Comparison of ENCODE assay signal across 7 mouse cellular contexts in genomic region chr5:109690537-109691201, GRCm38 (mm10). TPM values are rescaled to one million over a fixed set of nuclear protein-coding genes. Genes with fewer than 3 reads are reported as not detected.
DNase-seq lines count a peak whose midpoint lies in the region; ATAC-seq lines count a peak whose summit lies in the region.
"Not testable (repeated sequence)": the region's sequence is repeated elsewhere in the genome, so short reads cannot be mapped to it uniquely, and the experiment has no call there.

Gene 5430403G16Rik (minus strand): TSS chr5:109691041.

- not testable (repeated sequence) for H3K9me3 ChIP-seq in intestine, embryonic 15.5 days; midbrain, embryonic 10.5 days (replicated peaks)

- intact Hi-C loops in gastrocnemius, postnatal 36 days (cut with DNase I) = loop anchor here (10.0 kb wide), 1 partner anchor 64 kb away; the partner anchor contains the start of gene 4930522L14Rik
- intact Hi-C loops in left cerebral cortex, postnatal 25 days (cut with DNase I) = loop anchor here (10.0 kb wide), 1 partner anchor 64 kb away; the partner anchor contains the start of gene 4930522L14Rik

- H3K4me2 ChIP-seq in intestine, embryonic 15.5 days (replicated peaks) = peak within 1 kb of the TSS; percentile 78

- DNase-seq in adrenal gland, adult 18-20 months (ENCODE audit: low spot score in 2 of 2) = peak; percentile 54
- DNase-seq in embryo, embryonic 11.5 days (ENCODE audit: low read depth, low spot score) = peak; percentile 66
- peak; percentile 31 to 40 for DNase-seq in gastrocnemius, postnatal 36 days
- peak; percentile 76 to 87 for DNase-seq in left cerebral cortex, postnatal 25 days (ENCODE audit: low spot score in 2 of 2)
- DNase-seq in midbrain, embryonic 10.5 days (ENCODE audit: low spot score) = peak; percentile 84
- DNase-seq in right cerebral cortex, postnatal 4 days = peak; percentile 57

- ATAC-seq in intestine, embryonic 15.5 days = peak; percentile 98

- peak within 1 kb of the TSS; percentile 68 for H3K9ac ChIP-seq in intestine, embryonic 15.5 days

- WGBS in intestine, embryonic 15.5 days = under 1% methylated on average over 26 of the region's 26 CpGs
- WGBS in midbrain, embryonic 10.5 days = under 1% methylated on average over 24 of the region's 26 CpGs

- H3K27me3 ChIP-seq in intestine, embryonic 15.5 days (replicated peaks); midbrain, embryonic 10.5 days (ENCODE audit: low read depth, poor library complexity, severe bottlenecking): not testable (repeated sequence)

- peak within 1 kb of the TSS; percentile 67 for H3K4me3 ChIP-seq in intestine, embryonic 15.5 days (replicated peaks)
- peak within 1 kb of the TSS; percentile 71 for H3K4me3 ChIP-seq in midbrain, embryonic 10.5 days

- peak within 1 kb of the TSS; percentile 88 for H3K27ac ChIP-seq in intestine, embryonic 15.5 days
- H3K27ac ChIP-seq in midbrain, embryonic 10.5 days (replicated peaks) = peak within 1 kb of the TSS; percentile 88

- not testable (repeated sequence) for H3K4me1 ChIP-seq in intestine, embryonic 15.5 days (replicated peaks); midbrain, embryonic 10.5 days

- H3K36me3 ChIP-seq in intestine, embryonic 15.5 days; midbrain, embryonic 10.5 days: not testable (repeated sequence)

RNA-seq across cellular contexts. Expression of gene 5430403G16Rik, which starts in this region (rescaled TPM):
- total RNA-seq in adrenal gland, adult 18-20 months (2021) = 1 to 10 TPM; 1.2 to 1.5 TPM
- under 1 TPM; 0.27 to 0.43 TPM for total RNA-seq in gastrocnemius, postnatal 36 days (2021)
- polyA plus RNA-seq in intestine, embryonic 15.5 days (2015; fragmentation: Nextera tagmentation; extraction: Ambion mirVana) = 3.1 and 3.3 TPM in 2 replicates
- total RNA-seq in left cerebral cortex, postnatal 25 days (2021) = 1 to 10 TPM; 1.6 to 2.0 TPM
- polyA plus RNA-seq in midbrain, embryonic 10.5 days (2016; fragmentation: Nextera tagmentation; extraction: Ambion mirVana) = 1.6 and 2.1 TPM in 2 replicates

Comparison
In these comparisons a context has a peak if more than half of its experiments do, and no peak if none do; other contexts are left out.
1. Peak in every context shown above with its lines: DNase-seq, ATAC-seq, H3K4me3 ChIP-seq and H3K27ac ChIP-seq.
2. Peak in DNase-seq in gastrocnemius, postnatal 36 days; RNA of the gene not detected or under 1 TPM.